Mouse (Mus musculus) limb, embryonic 10.5 days (tissue): ENCODE data around the gene Ubl7. TPM values are rescaled to one million over a fixed set of nuclear protein-coding genes. Genes with fewer than 3 reads are reported as not detected.

Source experiments
- DNase-seq: peaks from one replicate; pipeline ENCODE4 v3.0.0-alpha.2; 2017; ENCODE audit warnings: low spot score
- H3K27ac ChIP-seq: fragments of 300-500 bp; sonication (generic); 2 replicates; pipeline ENCODE4 v1.5.1; 2016; ENCODE audit warnings: mild to moderate bottlenecking
- H3K27me3 ChIP-seq: fragments of 300-500 bp; sonication (generic); 2 replicates; pipeline ENCODE4 v1.6.1; 2016; ENCODE audit warnings: low read depth, mild to moderate bottlenecking; ENCODE audit not compliant: poor library complexity, severe bottlenecking
- H3K36me3 ChIP-seq: fragments of 300-500 bp; sonication (generic); 2 replicates; pipeline ENCODE4 v1.6.1; 2016; ENCODE audit warnings: mild to moderate bottlenecking, moderate library complexity
- H3K4me1 ChIP-seq: fragments of 300-500 bp; sonication (generic); 2 replicates; pipeline ENCODE4 v1.6.1; 2016
- H3K4me3 ChIP-seq: fragments of 300-500 bp; sonication (generic); 2 replicates; pipeline ENCODE4 v1.5.1; 2016; ENCODE audit warnings: mild to moderate bottlenecking, moderate library complexity
- H3K9me3 ChIP-seq: fragments of 300-500 bp; sonication (generic); replicated peaks from 2 replicates; pipeline ENCODE4 v1.6.1; 2016; ENCODE audit warnings: mild to moderate bottlenecking
- WGBS: fragments of 180-500 bp; shearing (Covaris S2); methylation state at CpG from one replicate; pipeline ENCODE4 v1.1.7; 2016; 5-methylcytosine and 5-hydroxymethylcytosine counted together
- polyA plus RNA-seq: library from polyadenylated mRNA; unstranded; fragments of >200 nt; fragmentation: Nextera tagmentation; extraction: Ambion mirVana; gene quantifications from 2 replicates; pipeline ENCODE4 v1.2.1, GENCODE M21; 2016

Ubl7 gene
- polyA plus RNA-seq, 1 experiment from 2014 or later = 130 TPM

- no peaks in the 10 kb centered on the region for H3K9me3 ChIP-seq
- DNase-seq = no peak
- no peak overlapping the region for H3K27ac ChIP-seq
- peaks cover 87% of the 10 kb centered on the region for H3K27me3 ChIP-seq
- H3K4me1 ChIP-seq = peaks cover 59% of the 10 kb centered on the region
- WGBS = 16% methylated on average over 2 of the region's 2 CpGs
- H3K4me3 ChIP-seq = no peak overlapping the region
- H3K36me3 ChIP-seq = no peaks in the 10 kb centered on the region
Measured at GRCm38 (mm10) chr9:57943067-57943466, 32.3 kb downstream of the Ubl7 start.

GRCm38 (mm10) chr9:57944572-57944971, 33.8 kb downstream of the Ubl7 start:
- peak; percentile 76 for DNase-seq

GRCm38 (mm10) chr9:57945771-57946616, 35.2 kb downstream of the Ubl7 start:
- Histone ChIP-seq H3K9me3 (no peaks in the 10 kb centered on the region), H3K4me3 (no peak overlapping the region), H3K36me3 (no peaks in the 10 kb centered on the region), H3K4me1 (peaks cover 66% of the 10 kb centered on the region), H3K27ac (0 out of 2 replicates have a peak overlapping the region, but pooled peaks have one; percentile 11), H3K27me3 (peaks cover 65% of the 10 kb centered on the region)
- no peak for DNase-seq
- WGBS = 82% methylated on average over 8 of the region's 8 CpGs

More at GRCm38 (mm10) chr9:57944572-57944971, 33.8 kb downstream of the Ubl7 start:
- 31% methylated on average over 5 of the region's 5 CpGs for WGBS
- H3K4me1 ChIP-seq = peaks cover 66% of the 10 kb centered on the region
- H3K27me3 ChIP-seq = peaks cover 72% of the 10 kb centered on the region
- no peaks in the 10 kb centered on the region for H3K9me3 ChIP-seq
- H3K36me3 ChIP-seq = no peaks in the 10 kb centered on the region
- no peak overlapping the region for H3K27ac ChIP-seq
- no peak overlapping the region for H3K4me3 ChIP-seq

- WGBS = 59% methylated on average over 7 of the region's 7 CpGs
- H3K4me1 ChIP-seq = peaks cover 73% of the 10 kb centered on the region
- no peak overlapping the region for H3K27ac ChIP-seq
- no peak overlapping the region for H3K4me3 ChIP-seq
- H3K9me3 ChIP-seq = no peaks in the 10 kb centered on the region
- no peaks in the 10 kb centered on the region for H3K36me3 ChIP-seq
- no peak for DNase-seq
- peaks cover 55% of the 10 kb centered on the region for H3K27me3 ChIP-seq
Measured at GRCm38 (mm10) chr9:57947381-57948030, 36.7 kb downstream of the Ubl7 start.

GRCm38 (mm10) chr9:57948333-57948931, 37.7 kb downstream of the Ubl7 start:
- 80% methylated on average over 7 of the region's 7 CpGs for WGBS
- DNase-seq = no peak
- no peaks in the 10 kb centered on the region for H3K9me3 ChIP-seq
- no peaks in the 10 kb centered on the region for H3K36me3 ChIP-seq
- peaks cover 46% of the 10 kb centered on the region for H3K27me3 ChIP-seq
- no peak overlapping the region for H3K4me3 ChIP-seq
- peaks cover 70% of the 10 kb centered on the region for H3K4me1 ChIP-seq
- H3K27ac ChIP-seq = no peak overlapping the region

- no peaks in the 10 kb centered on the region for H3K9me3 ChIP-seq
- peaks cover 38% of the 10 kb centered on the region for H3K27me3 ChIP-seq
- peak overlapping the region; percentile 39; the same call in 1 of the 2 replicates for H3K27ac ChIP-seq
- H3K36me3 ChIP-seq = no peaks in the 10 kb centered on the region
- WGBS = 83% methylated on average over 8 of the region's 8 CpGs
- no peak overlapping the region for H3K4me3 ChIP-seq
- DNase-seq = no peak
- H3K4me1 ChIP-seq = peaks cover 73% of the 10 kb centered on the region
Measured at GRCm38 (mm10) chr9:57949102-57949704, 38.4 kb downstream of the Ubl7 start.

- H3K4me3 ChIP-seq = no peak overlapping the region
- H3K36me3 ChIP-seq = no peaks in the 10 kb centered on the region
- 63% methylated on average over 8 of the region's 8 CpGs for WGBS
- H3K9me3 ChIP-seq = no peaks in the 10 kb centered on the region
- peak overlapping the region; percentile 58; the same call in 1 of the 2 replicates for H3K27ac ChIP-seq
- peaks cover 71% of the 10 kb centered on the region for H3K4me1 ChIP-seq
- DNase-seq = no peak
- H3K27me3 ChIP-seq = peaks cover 33% of the 10 kb centered on the region
Measured at GRCm38 (mm10) chr9:57949879-57950278, 39.1 kb downstream of the Ubl7 start.

GRCm38 (mm10) chr9:57950519-57950918, 39.7 kb downstream of the Ubl7 start:
- DNase-seq = no peak
- H3K27me3 ChIP-seq = peaks cover 26% of the 10 kb centered on the region
- H3K4me1 ChIP-seq = peaks cover 68% of the 10 kb centered on the region
- peak overlapping the region; percentile 58; the same call in 1 of the 2 replicates for H3K27ac ChIP-seq
- no peaks in the 10 kb centered on the region for H3K36me3 ChIP-seq
- no peaks in the 10 kb centered on the region for H3K9me3 ChIP-seq
- WGBS = 62% methylated on average over 9 of the region's 9 CpGs
- no peak overlapping the region for H3K4me3 ChIP-seq

GRCm38 (mm10) chr9:57951993-57952392, 41.2 kb downstream of the Ubl7 start:
- Histone ChIP-seq H3K27me3 (peaks cover 13% of the 10 kb centered on the region; the same call in 1 of the 2 replicates), H3K9me3 (no peaks in the 10 kb centered on the region), H3K27ac (peak overlapping the region; percentile 58), H3K36me3 (no peaks in the 10 kb centered on the region; the same call in 1 of the 2 replicates), H3K4me3 (no peak overlapping the region), H3K4me1 (peaks cover 63% of the 10 kb centered on the region)
- no peak for DNase-seq
- 65% methylated on average over 6 of the region's 6 CpGs for WGBS

- peaks cover 13% of the 10 kb centered on the region; the same call in 1 of the 2 replicates for H3K27me3 ChIP-seq
- 89% methylated on average over 12 of the region's 12 CpGs for WGBS
Measured at GRCm38 (mm10) chr9:57954962-57955744, 44.4 kb downstream of the Ubl7 start.

GRCm38 (mm10) chr9:57955764-57956163, 45.0 kb downstream of the Ubl7 start:
- Histone ChIP-seq H3K36me3 (no peaks in the 10 kb centered on the region; the same call in 1 of the 2 replicates), H3K4me1 (peaks cover 28% of the 10 kb centered on the region), H3K4me3 (no peak overlapping the region), H3K27ac (no peak overlapping the region), H3K27me3 (peaks cover 8% of the 10 kb centered on the region; the same call in 1 of the 2 replicates), H3K9me3 (no peaks in the 10 kb centered on the region)
- 91% methylated on average over 6 of the region's 6 CpGs for WGBS
- no peak for DNase-seq

More at GRCm38 (mm10) chr9:57954962-57955744, 44.4 kb downstream of the Ubl7 start:
- DNase-seq = no peak
- Histone ChIP-seq H3K4me3 (no peak overlapping the region), H3K36me3 (no peaks in the 10 kb centered on the region; the same call in 1 of the 2 replicates), H3K4me1 (peaks cover 34% of the 10 kb centered on the region), H3K9me3 (no peaks in the 10 kb centered on the region), H3K27ac (no peak overlapping the region)
